Mouse (Mus musculus): ENCODE results near the gene Tanc2. TPM values are rescaled to one million over a fixed set of nuclear protein-coding genes. Genes with fewer than 3 reads are reported as not detected.

The Tanc2 gene
- polyA plus RNA-seq, 1 experiment from 2014 or later, result 35.9 TPM

GRCm38 (mm10) chr11:105760346-105760745, 170.6 kb downstream of the Tanc2 start:
- no peak overlapping the region for H3K4me2 ChIP-seq (replicated peaks)
- no peaks in the 10 kb centered on the region for H3K27me3 ChIP-seq
- 23% methylated on average over 4 of the region's 4 CpGs for WGBS
- no peak overlapping the region for H3K9ac ChIP-seq (replicated peaks)
- H3K4me1 ChIP-seq, result peaks cover 17% of the 10 kb centered on the region
- no peaks in the 10 kb centered on the region for H3K36me3 ChIP-seq
- H3K9me3 ChIP-seq, result no peaks in the 10 kb centered on the region
- no peak overlapping the region for H3K27ac ChIP-seq (replicated peaks)
- ATAC-seq (replicated peaks), result no peak
- H3K4me3 ChIP-seq, result no peak overlapping the region

GRCm38 (mm10) chr11:105777802-105778201, 188.0 kb downstream of the Tanc2 start:
- Histone ChIP-seq H3K36me3 (peaks cover 11% of the 10 kb centered on the region; the same call in 1 of the 2 replicates), H3K27ac (replicated peaks) (no peak overlapping the region), H3K4me3 (no peak overlapping the region), H3K4me1 (no peaks in the 10 kb centered on the region), H3K4me2 (replicated peaks) (no peak overlapping the region), H3K9me3 (no peaks in the 10 kb centered on the region), H3K9ac (replicated peaks) (no peak overlapping the region), H3K27me3 (no peaks in the 10 kb centered on the region)
- no peak for ATAC-seq (replicated peaks)

DNA sequence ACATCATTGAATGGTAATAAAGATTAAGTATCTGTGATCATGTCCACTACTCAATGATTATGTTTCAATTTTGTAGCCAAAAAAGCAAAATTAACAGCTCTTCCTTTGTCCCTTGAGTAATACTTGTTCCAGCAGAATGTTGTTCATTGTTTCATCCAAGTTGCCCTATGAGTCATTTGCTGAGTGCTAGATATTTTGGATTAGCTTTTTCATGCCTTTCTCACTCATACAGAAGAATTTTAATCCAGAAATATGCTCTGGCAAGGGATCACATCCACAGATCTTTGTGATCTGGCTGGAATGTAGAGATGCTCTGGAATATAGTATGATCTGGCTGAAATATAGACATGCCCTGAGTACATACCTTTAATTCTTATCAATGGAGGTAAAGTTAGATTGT, 202.7 kb downstream of the Tanc2 start:
- Histone ChIP-seq H3K36me3 (peaks cover 4% of the 10 kb centered on the region; the same call in 1 of the 2 replicates), H3K9me3 (no peaks in the 10 kb centered on the region), H3K27ac (replicated peaks) (no peak overlapping the region), H3K4me3 (no peak overlapping the region), H3K9ac (replicated peaks) (no peak overlapping the region), H3K4me2 (replicated peaks) (no peak overlapping the region), H3K4me1 (no peaks in the 10 kb centered on the region), H3K27me3 (no peaks in the 10 kb centered on the region)
- ATAC-seq (replicated peaks), result no peak

- 77% methylated on average over 3 of the region's 3 CpGs for WGBS
- Histone ChIP-seq H3K27ac (replicated peaks) (no peak overlapping the region; the same call in 1 of the 2 replicates), H3K9ac (replicated peaks) (no peak overlapping the region), H3K27me3 (no peaks in the 10 kb centered on the region), H3K9me3 (no peaks in the 10 kb centered on the region), H3K4me1 (no peaks in the 10 kb centered on the region), H3K4me3 (no peak overlapping the region), H3K36me3 (no peaks in the 10 kb centered on the region), H3K4me2 (replicated peaks) (no peak overlapping the region)
- no peak for ATAC-seq (replicated peaks)
These were observed 213.9 kb downstream of the Tanc2 start for GRCm38 (mm10) chr11:105803686-105804085.

GRCm38 (mm10) chr11:105804776-105805175, 215.0 kb downstream of the Tanc2 start:
- 72% methylated on average over 3 of the region's 3 CpGs for WGBS

GRCm38 (mm10) chr11:105807103-105807502, 217.3 kb downstream of the Tanc2 start:
- Histone ChIP-seq H3K36me3 (peaks cover 8% of the 10 kb centered on the region; the same call in 1 of the 2 replicates), H3K27ac (replicated peaks) (no peak overlapping the region), H3K27me3 (no peaks in the 10 kb centered on the region), H3K4me3 (no peak overlapping the region), H3K4me2 (replicated peaks) (no peak overlapping the region), H3K9me3 (no peaks in the 10 kb centered on the region), H3K9ac (replicated peaks) (no peak overlapping the region), H3K4me1 (no peaks in the 10 kb centered on the region)
- WGBS, result 89% methylated on average over 5 of the region's 5 CpGs
- ATAC-seq (replicated peaks), result no peak

More at GRCm38 (mm10) chr11:105804776-105805175, 215.0 kb downstream of the Tanc2 start:
- Histone ChIP-seq H3K27me3 (no peaks in the 10 kb centered on the region), H3K27ac (replicated peaks) (no peak overlapping the region), H3K4me1 (no peaks in the 10 kb centered on the region), H3K4me2 (replicated peaks) (no peak overlapping the region), H3K4me3 (no peak overlapping the region), H3K9ac (replicated peaks) (no peak overlapping the region), H3K9me3 (no peaks in the 10 kb centered on the region), H3K36me3 (no peaks in the 10 kb centered on the region)
- no peak for ATAC-seq (replicated peaks)

DNA sequence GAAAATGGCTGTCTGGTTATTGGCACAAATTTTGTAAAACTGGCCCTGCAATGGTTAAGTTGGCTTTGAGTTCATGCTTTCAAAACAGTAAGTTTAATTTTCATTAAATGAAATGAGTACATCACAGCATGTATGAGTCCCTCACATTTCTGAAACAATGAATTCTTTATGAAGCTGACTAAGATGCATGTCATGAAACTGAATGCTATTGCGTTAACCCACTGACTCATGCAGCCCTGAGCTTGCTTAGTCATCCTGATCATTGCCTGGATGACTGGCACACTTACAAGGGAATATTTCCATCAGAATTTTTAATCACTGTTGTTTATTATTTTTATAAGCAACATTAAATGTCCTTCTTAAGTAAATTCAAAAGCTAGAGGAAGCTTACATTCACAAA, 233.5 kb downstream of the Tanc2 start:
- no peaks in the 10 kb centered on the region for H3K36me3 ChIP-seq
- H3K4me1 ChIP-seq, result no peaks in the 10 kb centered on the region
- H3K27ac ChIP-seq (replicated peaks), result no peak overlapping the region
- no peak for ATAC-seq (replicated peaks)
- no peaks in the 10 kb centered on the region for H3K27me3 ChIP-seq
- no peaks in the 10 kb centered on the region for H3K9me3 ChIP-seq
- H3K4me2 ChIP-seq (replicated peaks), result no peak overlapping the region
- WGBS, result 67% methylated on average over 1 of the region's 1 CpGs
- no peak overlapping the region for H3K9ac ChIP-seq (replicated peaks)
- H3K4me3 ChIP-seq, result no peak overlapping the region

GRCm38 (mm10) chr11:105823759-105824158, 234.0 kb downstream of the Tanc2 start:
- Histone ChIP-seq H3K27me3 (no peaks in the 10 kb centered on the region), H3K4me2 (replicated peaks) (no peak overlapping the region), H3K4me1 (no peaks in the 10 kb centered on the region), H3K36me3 (no peaks in the 10 kb centered on the region), H3K9me3 (no peaks in the 10 kb centered on the region), H3K9ac (replicated peaks) (no peak overlapping the region), H3K27ac (replicated peaks) (no peak overlapping the region), H3K4me3 (no peak overlapping the region)
- WGBS, result 84% methylated on average over 2 of the region's 2 CpGs
- no peak for ATAC-seq (replicated peaks)

GRCm38 (mm10) chr11:105828175-105828574, 238.4 kb downstream of the Tanc2 start:
- Histone ChIP-seq H3K4me1 (no peaks in the 10 kb centered on the region), H3K27ac (replicated peaks) (no peak overlapping the region), H3K9me3 (no peaks in the 10 kb centered on the region), H3K9ac (replicated peaks) (no peak overlapping the region), H3K27me3 (no peaks in the 10 kb centered on the region), H3K4me3 (no peak overlapping the region), H3K36me3 (no peaks in the 10 kb centered on the region), H3K4me2 (replicated peaks) (no peak overlapping the region)
- ATAC-seq (replicated peaks), result no peak
- WGBS, result 84% methylated on average over 2 of the region's 2 CpGs

DNA sequence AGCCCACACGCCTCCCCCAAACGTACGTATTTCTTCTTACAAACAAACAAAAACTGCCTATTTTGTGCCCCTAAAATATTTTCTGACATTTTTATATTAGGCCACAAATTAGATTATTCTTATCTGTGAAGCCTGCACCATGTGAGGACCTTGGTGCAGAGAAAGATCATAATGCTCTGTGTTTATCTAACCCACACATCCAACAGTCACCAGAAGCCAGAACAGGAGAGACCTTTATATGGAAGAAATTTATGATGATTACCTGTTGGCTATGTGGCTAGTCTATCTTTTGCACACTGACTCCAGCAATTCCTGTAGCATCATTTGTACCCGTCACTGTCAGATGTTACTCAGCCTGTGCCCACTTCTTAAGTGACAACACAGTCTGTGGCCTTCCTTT, 245.4 kb downstream of the Tanc2 start:
- H3K27me3 ChIP-seq, result no peaks in the 10 kb centered on the region
- WGBS, result 92% methylated on average over 4 of the region's 4 CpGs
- H3K4me1 ChIP-seq, result peaks cover 5% of the 10 kb centered on the region; the same call in 1 of the 2 replicates
- no peaks in the 10 kb centered on the region for H3K9me3 ChIP-seq
- H3K4me3 ChIP-seq, result no peak overlapping the region
- H3K36me3 ChIP-seq, result peaks cover 9% of the 10 kb centered on the region
- no peak for ATAC-seq (replicated peaks)
- H3K4me2 ChIP-seq (replicated peaks), result no peak overlapping the region
- H3K27ac ChIP-seq (replicated peaks), result no peak overlapping the region
- H3K9ac ChIP-seq (replicated peaks), result no peak overlapping the region

DNA sequence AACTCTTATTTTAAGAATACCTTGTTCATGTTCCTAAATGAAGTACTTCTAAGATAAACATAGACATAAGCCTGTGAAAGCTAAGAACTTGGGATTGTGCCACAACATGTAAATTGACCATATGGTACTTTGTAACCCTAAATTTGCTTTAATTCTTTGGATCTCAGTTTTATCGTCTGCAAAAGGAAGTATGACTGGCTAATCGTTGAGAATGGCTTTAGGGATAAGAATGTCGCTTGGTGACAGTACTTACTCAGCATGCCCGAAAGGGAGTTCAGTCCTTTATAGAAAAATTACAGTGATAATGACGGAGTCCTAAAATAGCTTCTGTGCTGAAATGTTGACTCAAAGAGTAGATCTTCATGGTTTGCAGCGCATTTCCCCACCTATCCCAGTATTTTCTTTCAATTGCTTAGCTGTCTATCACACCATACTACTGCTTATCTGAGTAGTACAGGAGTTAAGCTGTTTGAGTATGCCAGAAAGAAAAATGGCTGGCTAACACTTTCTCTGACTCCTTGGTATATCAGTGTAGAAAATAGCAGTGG, 246.6 kb downstream of the Tanc2 start:
- Histone ChIP-seq H3K9ac (replicated peaks) (no peak overlapping the region), H3K4me3 (no peak overlapping the region), H3K36me3 (peaks cover 9% of the 10 kb centered on the region), H3K27me3 (no peaks in the 10 kb centered on the region), H3K4me1 (peaks cover 5% of the 10 kb centered on the region; the same call in 1 of the 2 replicates), H3K27ac (replicated peaks) (peak overlapping the region; percentile 63), H3K9me3 (no peaks in the 10 kb centered on the region), H3K4me2 (replicated peaks) (no peak overlapping the region)
- 67% methylated on average over 6 of the region's 6 CpGs for WGBS
- no peak for ATAC-seq (replicated peaks)

DNA sequence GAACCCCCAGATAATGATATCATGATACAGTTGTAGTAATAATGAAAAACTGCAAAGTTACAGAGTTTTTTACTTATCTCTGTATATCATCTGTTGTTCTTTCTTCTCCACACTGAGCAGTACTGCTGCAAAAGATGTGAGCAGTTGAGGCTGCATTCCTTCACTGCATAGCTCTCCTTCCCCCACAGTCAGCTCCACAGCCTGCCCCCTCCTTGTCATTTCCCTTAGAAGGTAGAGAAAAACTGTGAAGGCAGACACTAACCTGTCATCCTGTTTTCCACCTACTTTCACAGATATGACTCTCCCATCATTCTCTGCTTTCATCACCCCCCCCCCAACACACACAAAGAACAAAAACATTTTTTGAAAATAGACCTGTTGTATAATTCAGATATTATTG, 248.2 kb downstream of the Tanc2 start:
- Histone ChIP-seq H3K27ac (replicated peaks) (no peak overlapping the region), H3K36me3 (peaks cover 9% of the 10 kb centered on the region), H3K4me3 (no peak overlapping the region), H3K4me1 (peaks cover 5% of the 10 kb centered on the region; the same call in 1 of the 2 replicates), H3K4me2 (replicated peaks) (no peak overlapping the region), H3K9me3 (no peaks in the 10 kb centered on the region), H3K27me3 (no peaks in the 10 kb centered on the region), H3K9ac (replicated peaks) (no peak overlapping the region)
- ATAC-seq (replicated peaks), result no peak

DNA sequence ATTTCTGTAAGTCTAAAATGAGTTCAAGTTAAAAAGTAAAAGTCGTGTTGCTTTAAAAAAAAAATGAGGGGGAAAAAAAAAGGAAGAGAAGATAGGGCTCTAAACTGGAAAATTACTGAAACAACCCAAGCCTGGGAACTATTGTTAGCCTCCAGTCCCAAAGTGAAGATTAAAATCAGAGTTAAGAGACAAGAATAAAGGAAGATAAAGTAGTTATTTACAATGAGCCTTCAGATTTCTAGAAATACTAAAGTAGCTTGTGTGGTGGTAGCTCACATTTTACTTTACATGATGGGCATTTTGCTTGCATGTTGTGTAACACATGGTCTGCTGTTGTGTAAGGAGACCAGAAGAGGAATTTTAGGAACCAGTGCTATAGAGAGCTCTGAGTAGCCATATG, 256.1 kb downstream of the Tanc2 start:
- no peak overlapping the region for H3K4me3 ChIP-seq
- H3K4me1 ChIP-seq, result no peaks in the 10 kb centered on the region
- H3K9ac ChIP-seq (replicated peaks), result no peak overlapping the region
- H3K4me2 ChIP-seq (replicated peaks), result no peak overlapping the region
- no peaks in the 10 kb centered on the region for H3K27me3 ChIP-seq
- WGBS, result 88% methylated on average over 1 of the region's 1 CpGs
- no peak for ATAC-seq (replicated peaks)
- 0 out of 2 replicates have a peak, but pooled peaks cover 7% of the 10 kb centered on the region for H3K36me3 ChIP-seq
- H3K9me3 ChIP-seq, result no peaks in the 10 kb centered on the region
- no peak overlapping the region for H3K27ac ChIP-seq (replicated peaks)
